Mouse (Mus musculus) embryonic facial prominence, embryonic 14.5 days (tissue): ENCODE data around the gene Radil. TPM values are rescaled to one million over a fixed set of nuclear protein-coding genes. Genes with fewer than 3 reads are reported as not detected.

Source experiments
- ATAC-seq: fragments of 200-750 bp; cut with Nextera tagmentation; 2 replicates; pipeline ENCODE4 v1.8.0; 2017; ENCODE audit warnings: low read depth, moderate number of reproducible peaks, moderate TSS enrichment
- DNase-seq: peaks from one replicate; pipeline ENCODE4 v3.0.0-alpha.2; 2015; ENCODE audit warnings: low spot score
- H3K27ac ChIP-seq: fragments of 300-500 bp; sonication (generic); replicated peaks from 2 replicates; pipeline ENCODE4 v1.5.1; 2014; ENCODE audit warnings: low read depth, mild to moderate bottlenecking, low read length, moderate library complexity
- H3K27me3 ChIP-seq: fragments of 300-500 bp; sonication (generic); replicated peaks from 2 replicates; pipeline ENCODE4 v1.6.1; 2014; ENCODE audit warnings: low read length; ENCODE audit not compliant: control insufficient read depth, insufficient read depth
- H3K36me3 ChIP-seq: fragments of 300-500 bp; sonication (generic); 2 replicates; pipeline ENCODE4 v1.6.1; 2014; ENCODE audit warnings: low read length, mixed read lengths; ENCODE audit not compliant: control insufficient read depth, insufficient read depth
- H3K4me1 ChIP-seq: fragments of 300-500 bp; sonication (generic); 2 replicates; pipeline ENCODE4 v1.6.1; 2014; ENCODE audit warnings: antibody characterized with exemption, low read length; ENCODE audit not compliant: control insufficient read depth, insufficient read depth
- H3K4me2 ChIP-seq: fragments of 300-500 bp; sonication (generic); 2 replicates; pipeline ENCODE4 v1.6.1; 2014; ENCODE audit warnings: low read depth, mild to moderate bottlenecking, low read length, moderate library complexity, mixed read lengths
- H3K4me3 ChIP-seq: fragments of 300-500 bp; sonication (generic); 2 replicates; pipeline ENCODE4 v1.5.1; 2014; ENCODE audit warnings: low read depth, mild to moderate bottlenecking, low read length
- H3K9ac ChIP-seq: fragments of 300-500 bp; sonication (generic); 2 replicates; pipeline ENCODE4 v1.6.1; 2014; ENCODE audit warnings: low read depth, mild to moderate bottlenecking, low read length, moderate library complexity, mixed read lengths
- H3K9me3 ChIP-seq: fragments of 300-500 bp; sonication (generic); 2 replicates; pipeline ENCODE4 v1.6.1; 2016; ENCODE audit warnings: low read length; ENCODE audit not compliant: control insufficient read depth
- WGBS: fragments of 180-500 bp; shearing (Covaris S2); extraction: QIAGEN DNeasy Blood & Tissue Kit; methylation state at CpG from one replicate; pipeline ENCODE4 v1.1.7; 2014; 5-methylcytosine and 5-hydroxymethylcytosine counted together
- polyA plus RNA-seq: library from polyadenylated mRNA; unstranded; fragments of >200 nt; fragmentation: Nextera tagmentation; extraction: Ambion mirVana; gene quantifications from 2 replicates; pipeline ENCODE4 v1.2.1, GENCODE M21; 2014

Radil gene
- polyA plus RNA-seq, 1 experiment from 2014 or later = 5.4 TPM

DNA sequence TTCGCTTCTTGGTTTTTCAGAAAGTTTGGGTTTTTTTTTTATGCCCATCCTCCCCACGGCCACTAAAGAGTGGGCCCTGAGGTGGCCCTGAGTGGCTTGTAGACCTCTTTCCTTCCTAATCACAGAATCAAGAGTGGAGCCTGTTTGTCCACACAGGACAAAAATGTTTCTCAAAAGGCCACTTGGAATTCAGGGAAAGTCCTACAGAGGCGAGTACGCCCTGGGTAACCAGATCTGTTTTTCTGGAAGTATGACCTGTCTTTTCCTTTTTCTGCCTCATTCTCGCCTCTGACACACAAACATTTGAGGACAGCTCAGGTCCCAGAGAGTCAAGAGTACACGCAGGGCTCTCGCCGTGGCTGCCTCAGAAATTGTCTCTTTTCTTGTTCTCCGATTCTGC lies 1.5 kb downstream of the Radil start:
- Histone ChIP-seq H3K4me2 (peak overlapping the region; percentile 99), H3K4me1 (peaks cover 12% of the 10 kb centered on the region; the same call in 1 of the 2 replicates), H3K9me3 (no peaks in the 10 kb centered on the region), H3K4me3 (no peak overlapping the region), H3K27me3 (no peaks in the 10 kb centered on the region; the same call in 1 of the 2 replicates), H3K36me3 (no peaks in the 10 kb centered on the region), H3K9ac (no peak overlapping the region), H3K27ac (peak overlapping the region; percentile 55)
- WGBS = 27% methylated on average over 9 of the region's 9 CpGs
- DNase-seq (no peak), ATAC-seq (no peak)

DNA sequence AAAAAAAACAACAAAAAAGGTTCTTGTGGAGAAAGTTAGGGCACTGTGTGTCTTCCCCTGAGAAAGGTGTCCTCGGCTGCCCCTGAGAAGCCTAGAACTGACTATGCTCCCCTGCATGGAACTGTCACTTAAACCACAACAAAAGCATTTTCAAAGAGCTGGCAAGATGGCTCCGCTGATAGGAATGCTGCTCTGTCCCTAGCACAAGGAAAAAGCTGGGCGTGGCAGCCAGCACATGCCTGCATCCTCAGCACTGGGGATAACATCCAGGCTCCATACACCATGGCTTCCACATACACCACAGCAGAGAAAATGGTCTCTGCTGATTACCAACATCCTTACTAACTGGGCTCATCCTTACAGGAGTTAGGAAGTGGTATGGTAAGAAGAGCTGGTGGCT lies 3.8 kb downstream of the Radil start:
- Histone ChIP-seq H3K27ac (no peak overlapping the region), H3K4me2 (no peak overlapping the region), H3K27me3 (no peaks in the 10 kb centered on the region; the same call in 1 of the 2 replicates), H3K4me1 (peaks cover 12% of the 10 kb centered on the region; the same call in 1 of the 2 replicates), H3K9me3 (no peaks in the 10 kb centered on the region), H3K4me3 (no peak overlapping the region), H3K36me3 (no peaks in the 10 kb centered on the region), H3K9ac (no peak overlapping the region)
- ATAC-seq (no peak), DNase-seq (no peak)
- 81% methylated on average over 3 of the region's 3 CpGs for WGBS

DNA sequence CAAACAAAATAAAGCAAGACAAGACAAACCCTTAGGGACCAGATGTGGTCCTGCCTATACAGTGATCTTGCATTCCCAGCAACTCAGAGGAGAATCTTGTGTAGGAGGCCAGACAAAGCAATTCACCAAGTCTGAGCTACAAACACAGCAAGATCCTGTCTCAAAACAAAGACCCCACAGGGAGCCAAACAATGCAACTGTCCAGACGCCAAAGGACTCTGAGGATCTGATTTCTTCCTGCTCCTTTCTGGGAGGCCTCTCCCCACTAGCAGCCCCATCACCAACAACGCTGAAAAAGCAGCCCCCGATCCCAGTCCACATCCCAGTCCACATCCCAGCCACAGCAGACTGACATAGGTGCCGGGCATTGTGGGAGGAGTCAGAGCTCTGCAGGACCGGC lies 4.6 kb downstream of the Radil start:
- ATAC-seq = no peak
- H3K27me3 ChIP-seq = no peaks in the 10 kb centered on the region; the same call in 1 of the 2 replicates
- no peak overlapping the region for H3K27ac ChIP-seq
- H3K4me3 ChIP-seq = no peak overlapping the region
- H3K9me3 ChIP-seq = no peaks in the 10 kb centered on the region
- H3K4me1 ChIP-seq = peaks cover 12% of the 10 kb centered on the region; the same call in 1 of the 2 replicates
- DNase-seq = peak; percentile 23
- no peak overlapping the region for H3K4me2 ChIP-seq
- no peak overlapping the region for H3K9ac ChIP-seq
- no peaks in the 10 kb centered on the region for H3K36me3 ChIP-seq
- WGBS = 20% methylated on average over 5 of the region's 5 CpGs

DNA sequence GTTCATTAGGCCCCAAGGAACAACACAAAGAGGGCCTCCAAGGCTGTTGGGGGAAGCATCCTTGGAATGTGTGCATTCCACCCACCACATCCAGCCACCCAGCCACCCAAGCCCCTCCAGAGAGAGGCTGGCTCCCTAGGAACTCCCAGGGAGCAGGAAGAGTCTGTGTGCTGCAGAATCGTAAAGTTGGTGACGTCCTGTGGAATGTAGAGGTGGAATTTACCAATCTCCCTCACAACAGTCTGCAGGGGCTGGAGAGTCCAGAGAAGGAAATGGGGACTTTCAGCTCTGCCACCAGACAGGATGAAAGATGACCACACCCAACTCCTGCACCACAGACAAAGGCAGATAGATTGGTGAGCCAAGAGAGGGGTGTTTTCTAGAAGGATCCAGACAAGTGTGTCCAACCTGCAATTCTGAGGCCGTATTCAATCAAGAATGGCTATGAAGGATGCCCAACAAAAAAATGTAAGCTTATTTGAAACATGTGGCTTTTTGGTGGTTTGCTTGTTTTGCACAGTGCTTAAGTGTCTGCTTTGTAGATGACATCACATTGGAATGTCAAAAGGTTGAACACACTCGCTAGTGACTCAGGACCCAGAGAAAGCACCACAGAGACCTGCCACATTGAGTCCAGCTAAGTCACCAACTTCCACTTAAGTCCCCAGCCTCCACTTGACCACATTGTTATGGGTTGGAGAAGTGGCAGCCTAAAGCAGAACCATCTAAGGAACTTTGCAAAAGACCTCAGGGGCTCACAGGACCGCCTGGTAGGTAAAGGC lies 5.7 kb downstream of the Radil start:
- DNase-seq (no peak), ATAC-seq (no peak)
- Histone ChIP-seq H3K36me3 (no peaks in the 10 kb centered on the region), H3K4me1 (peaks cover 11% of the 10 kb centered on the region; the same call in 1 of the 2 replicates), H3K27me3 (no peaks in the 10 kb centered on the region; the same call in 1 of the 2 replicates), H3K9ac (no peak overlapping the region), H3K9me3 (no peaks in the 10 kb centered on the region), H3K27ac (no peak overlapping the region), H3K4me3 (no peak overlapping the region), H3K4me2 (no peak overlapping the region)
- whole genome bisulfite sequencing = 56% methylated on average over 5 of the region's 5 CpGs

DNA sequence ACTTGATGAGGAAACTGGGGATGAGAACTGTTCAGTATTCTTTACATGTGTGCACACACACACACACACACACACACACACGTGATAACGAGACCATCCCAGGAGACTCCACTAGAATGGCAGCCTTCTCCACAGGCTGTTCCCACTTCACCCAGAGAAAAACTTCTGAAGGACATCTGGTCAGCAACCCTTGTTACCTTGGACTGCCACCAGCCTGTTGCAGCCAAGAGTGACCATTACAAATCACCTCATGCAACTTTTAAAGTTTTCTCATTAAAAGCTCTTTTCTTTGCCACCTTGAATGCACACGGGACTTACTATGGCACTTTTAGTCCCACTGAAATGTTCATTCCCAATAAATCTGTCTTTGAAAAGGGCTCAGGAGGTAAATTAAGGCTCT lies 13.6 kb downstream of the Radil start:
- H3K4me2 ChIP-seq = no peak overlapping the region
- no peaks in the 10 kb centered on the region for H3K36me3 ChIP-seq
- no peaks in the 10 kb centered on the region for H3K27me3 ChIP-seq
- no peak overlapping the region for H3K4me3 ChIP-seq
- ATAC-seq (no peak), DNase-seq (no peak)
- H3K27ac ChIP-seq = no peak overlapping the region
- no peak overlapping the region for H3K9ac ChIP-seq
- no peaks in the 10 kb centered on the region for H3K9me3 ChIP-seq
- WGBS = 71% methylated on average over 3 of the region's 3 CpGs
- H3K4me1 ChIP-seq = no peaks in the 10 kb centered on the region

DNA sequence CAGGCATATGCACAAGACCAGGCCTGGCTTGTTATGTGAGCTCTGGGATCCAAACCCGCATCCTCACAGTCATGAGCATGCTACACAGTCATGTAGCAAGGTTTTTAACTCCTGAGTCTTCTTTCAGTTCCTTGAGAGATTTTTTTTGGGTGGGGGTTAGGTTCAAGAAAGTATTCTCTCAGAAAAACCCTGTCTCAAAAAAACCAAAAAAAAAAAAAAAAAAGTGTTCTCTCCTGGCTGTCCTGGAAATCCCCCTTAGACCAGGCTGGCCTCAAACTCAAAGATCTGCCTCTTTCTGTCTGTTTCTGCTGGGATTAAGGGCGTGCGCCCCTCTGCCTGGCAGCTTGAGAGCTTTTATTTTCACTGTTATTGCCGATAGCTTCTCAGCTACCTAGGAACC lies 15.5 kb downstream of the Radil start:
- no peak overlapping the region for H3K4me2 ChIP-seq
- H3K27ac ChIP-seq = no peak overlapping the region
- ATAC-seq = no peak
- H3K36me3 ChIP-seq = no peaks in the 10 kb centered on the region
- no peak overlapping the region for H3K4me3 ChIP-seq
- no peaks in the 10 kb centered on the region for H3K4me1 ChIP-seq
- H3K9ac ChIP-seq = no peak overlapping the region
- H3K9me3 ChIP-seq = no peaks in the 10 kb centered on the region
- no peaks in the 10 kb centered on the region for H3K27me3 ChIP-seq
- 71% methylated on average over 4 of the region's 4 CpGs for WGBS
- DNase-seq = no peak

DNA sequence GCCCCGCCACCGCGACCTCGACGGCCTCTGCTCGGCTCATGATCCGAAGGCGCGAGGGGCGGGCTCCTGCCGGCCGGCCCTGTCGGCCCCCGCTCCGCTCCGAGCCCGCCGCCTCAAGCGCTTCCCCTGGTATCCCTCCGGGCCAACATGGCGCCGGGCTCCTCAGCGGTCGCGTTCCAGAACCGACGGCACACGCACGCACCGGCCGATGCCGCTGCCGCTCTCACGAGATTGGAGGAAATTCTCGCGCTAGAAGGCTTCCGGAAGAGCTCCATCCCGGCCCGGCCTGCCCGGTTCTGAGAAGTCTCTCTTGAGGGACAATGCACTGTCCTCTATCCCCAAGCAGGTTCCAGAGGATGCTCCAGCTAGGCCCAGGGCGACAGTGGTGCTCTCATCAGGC lies 21.0 kb downstream of the Radil start, which contains the start of gene Papolb:
TSS of gene Papolb (minus strand) at position 162 of the 400 bp plus-strand sequence.
- no peaks in the 10 kb centered on the region for H3K4me1 ChIP-seq
- H3K4me2 ChIP-seq = peak within 1 kb of the TSS; percentile 46; the same call in 1 of the 2 replicates
- H3K9me3 ChIP-seq = no peaks in the 10 kb centered on the region; the same call in 1 of the 2 replicates
- ATAC-seq (no peak), DNase-seq (no peak)
- no peaks in the 10 kb centered on the region for H3K36me3 ChIP-seq
- H3K27me3 ChIP-seq = peaks cover 18% of the 10 kb centered on the region; the same call in 1 of the 2 replicates
- no peak within 1 kb of the TSS for H3K9ac ChIP-seq
- WGBS = 40% methylated on average over 29 of the region's 41 CpGs
- no peak within 1 kb of the TSS for H3K27ac ChIP-seq
- peak within 1 kb of the TSS; percentile 21 for H3K4me3 ChIP-seq

DNA sequence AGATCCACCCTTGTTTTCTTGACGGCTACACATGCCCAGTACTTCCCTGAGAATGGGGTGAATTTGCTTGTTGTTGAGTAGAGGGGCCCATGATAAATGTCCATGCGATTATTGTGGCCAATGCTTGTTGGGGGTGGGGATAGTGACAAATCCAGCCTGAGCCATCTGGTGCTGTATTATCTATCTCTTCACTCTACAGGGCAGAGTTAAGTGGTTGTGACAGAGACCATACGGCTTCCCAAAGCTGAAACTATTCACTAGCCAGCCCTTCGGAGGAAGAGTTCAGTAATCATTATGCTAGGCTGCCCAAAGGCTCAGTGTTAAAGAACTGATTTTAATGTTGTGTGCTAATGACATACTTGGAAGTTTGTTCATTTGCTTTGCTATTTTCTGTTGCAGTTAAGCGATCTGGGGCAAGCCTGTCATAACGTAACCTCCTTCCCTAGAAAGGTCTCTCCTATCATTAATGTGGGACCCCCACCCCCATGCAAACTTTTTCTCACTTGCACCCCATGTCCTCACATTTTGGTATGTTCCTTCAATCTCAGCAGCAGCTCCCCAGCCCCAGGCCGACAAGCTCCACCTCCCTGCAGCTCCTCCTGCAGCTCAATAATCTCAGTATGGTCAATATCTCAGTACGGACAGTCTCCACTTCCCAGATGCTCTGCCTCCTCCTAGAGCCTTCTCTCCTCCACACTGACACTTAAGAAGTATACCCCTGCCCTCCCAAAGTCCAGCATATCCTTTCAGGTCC lies 26.0 kb downstream of the Radil start:
- Histone ChIP-seq H3K4me3 (no peak overlapping the region), H3K36me3 (no peaks in the 10 kb centered on the region), H3K27ac (no peak overlapping the region), H3K4me2 (no peak overlapping the region), H3K4me1 (no peaks in the 10 kb centered on the region), H3K9me3 (no peaks in the 10 kb centered on the region; the same call in 1 of the 2 replicates), H3K27me3 (peaks cover 16% of the 10 kb centered on the region; the same call in 1 of the 2 replicates), H3K9ac (no peak overlapping the region)
- 67% methylated on average over 8 of the region's 8 CpGs for WGBS
- ATAC-seq (no peak; the same call in 1 of the 2 replicates), DNase-seq (no peak)
